Mouse (Mus musculus) thymus, postnatal 36 days (tissue): ENCODE results near the gene Arl4d.
"Not testable (repeated sequence)": the region's sequence is repeated elsewhere in the genome, so short reads cannot be mapped to it uniquely, and the experiment has no call there.

ENCODE experiments used
- DNase-seq, 2 experiments: peaks; one replicate each; pipeline ENCODE4 v3.0.0; 2022; ENCODE audit warnings: mixed read lengths in 2 of 2

Gene Arl4d

DNA sequence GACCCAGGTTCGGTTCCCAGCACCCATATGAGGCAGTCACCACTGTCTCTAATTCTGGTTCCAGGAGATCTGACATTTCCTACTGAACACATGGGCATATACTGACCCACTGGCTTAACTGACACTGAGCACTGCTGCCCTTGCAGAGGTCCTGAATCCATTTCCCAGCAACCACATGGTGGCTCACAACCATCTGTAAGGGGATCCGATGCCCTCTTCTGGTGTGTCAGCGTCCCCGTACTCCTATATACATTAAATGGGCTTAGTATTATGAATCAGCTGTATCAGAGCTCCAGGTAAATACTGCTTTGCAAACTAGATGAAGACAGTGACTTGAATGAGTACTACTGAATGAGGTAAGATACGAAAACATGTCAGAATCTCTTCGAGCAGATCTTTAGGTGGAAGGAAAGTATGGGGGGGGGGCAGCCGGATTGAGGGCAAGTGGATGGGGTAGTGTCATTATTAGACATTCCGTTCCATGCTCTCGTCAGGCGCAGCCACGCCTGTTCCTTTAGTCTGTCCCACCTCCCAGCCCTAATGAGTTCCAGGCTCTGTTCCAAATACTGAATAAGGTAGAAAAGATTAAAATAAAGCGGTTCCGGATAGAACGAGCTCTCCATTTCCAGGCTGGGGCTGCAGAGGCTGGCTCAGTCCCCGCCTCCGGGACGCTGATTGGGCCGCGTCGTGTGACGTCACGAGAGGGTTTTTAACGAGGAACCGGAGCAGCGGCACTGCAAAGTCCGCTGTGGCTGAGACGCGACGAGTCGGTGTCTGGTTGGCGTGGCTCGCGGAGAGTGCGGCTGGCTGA is at the start of gene Arl4d:
Arl4d (plus strand) TSS at position 717 of the 811 bp plus-strand sequence.
- peak; percentile 94 to 95 for DNase-seq

DNA sequence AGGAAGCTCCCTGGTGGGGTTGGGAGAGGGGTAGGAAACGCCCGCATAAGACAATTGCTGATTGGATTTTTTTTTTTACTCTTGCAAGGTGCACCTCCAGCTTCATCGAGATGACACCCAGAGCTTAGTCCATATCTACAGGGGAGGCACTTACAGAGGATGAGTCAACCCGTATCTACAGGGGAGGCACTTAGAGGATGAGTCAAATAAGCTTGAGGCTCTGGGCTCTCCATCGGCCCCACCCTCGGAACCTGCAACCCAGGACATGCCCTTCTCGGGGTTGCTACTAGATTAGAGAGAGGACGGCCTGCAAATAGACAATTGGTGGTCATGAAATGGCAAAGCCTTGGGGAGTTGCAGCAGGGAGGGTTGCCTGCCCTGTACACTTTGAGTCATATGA is 49.2 kb upstream of the Arl4d start:
- no peak for DNase-seq

GRCm38 (mm10) chr11:101616948-101617767 is 48.2 kb upstream of the Arl4d start:
- DNase-seq: no peak

DNA sequence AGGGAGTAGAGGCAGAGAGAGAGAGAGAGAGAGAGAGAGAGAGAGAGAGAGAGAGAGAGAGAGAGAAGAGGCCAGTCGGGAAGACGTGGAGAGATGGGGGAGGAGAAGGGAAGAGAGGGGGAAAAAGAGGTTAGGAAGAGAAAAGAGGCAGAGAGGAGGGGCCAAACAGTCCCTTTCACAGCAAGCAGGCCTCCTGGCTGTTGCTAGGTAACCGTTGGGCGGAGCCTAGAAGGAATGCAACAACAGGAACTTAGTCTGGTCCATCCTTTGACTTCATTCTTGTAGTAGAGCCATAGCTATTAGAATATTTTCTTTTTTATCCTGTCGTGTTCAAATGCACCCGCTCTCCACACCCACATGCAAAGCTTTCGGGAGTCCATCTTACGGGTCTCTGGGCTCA is 47.5 kb upstream of the Arl4d start:
- peak; percentile 31 to 62 for DNase-seq

DNA sequence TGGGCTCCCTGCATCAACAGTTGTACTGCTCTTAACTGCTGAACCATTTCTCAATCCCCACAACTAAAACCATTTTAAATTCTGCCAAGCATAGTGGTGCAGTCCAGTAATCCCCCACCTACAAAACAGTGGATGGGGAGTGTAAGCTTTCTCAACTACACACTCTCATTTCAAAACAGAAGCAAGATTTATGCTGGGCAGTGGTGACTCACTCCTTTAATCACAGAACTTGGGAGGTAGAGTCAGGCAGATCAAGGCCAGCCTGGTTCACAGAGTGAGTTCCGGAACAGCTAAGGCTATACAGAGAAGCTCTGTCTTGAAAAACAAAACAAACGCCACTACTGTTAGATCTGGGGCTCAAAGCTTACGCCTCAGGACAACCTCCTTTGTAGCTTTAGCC is 46.7 kb upstream of the Arl4d start:
- no peak for DNase-seq

GRCm38 (mm10) chr11:101620022-101620655 is 45.2 kb upstream of the Arl4d start:
- not testable (repeated sequence) for DNase-seq

DNA sequence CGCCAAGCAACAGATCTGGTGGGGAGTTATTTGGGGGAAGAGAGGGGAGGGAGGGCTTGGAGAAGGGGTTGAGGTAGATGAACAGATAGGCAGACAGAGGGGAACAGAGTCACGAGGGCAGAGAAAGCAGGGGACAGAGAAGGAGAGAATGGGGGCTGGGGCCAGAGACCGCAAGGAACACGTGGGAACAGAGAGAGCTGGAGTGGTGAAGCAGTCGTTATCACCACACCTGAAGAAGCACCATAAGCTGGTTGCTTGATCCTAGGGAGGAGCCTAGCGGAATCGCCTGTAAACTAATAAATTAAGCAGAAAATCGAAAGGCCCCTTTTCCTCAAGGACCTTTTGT is 38.7 kb upstream of the Arl4d start:
- DNase-seq: no peak

DNA sequence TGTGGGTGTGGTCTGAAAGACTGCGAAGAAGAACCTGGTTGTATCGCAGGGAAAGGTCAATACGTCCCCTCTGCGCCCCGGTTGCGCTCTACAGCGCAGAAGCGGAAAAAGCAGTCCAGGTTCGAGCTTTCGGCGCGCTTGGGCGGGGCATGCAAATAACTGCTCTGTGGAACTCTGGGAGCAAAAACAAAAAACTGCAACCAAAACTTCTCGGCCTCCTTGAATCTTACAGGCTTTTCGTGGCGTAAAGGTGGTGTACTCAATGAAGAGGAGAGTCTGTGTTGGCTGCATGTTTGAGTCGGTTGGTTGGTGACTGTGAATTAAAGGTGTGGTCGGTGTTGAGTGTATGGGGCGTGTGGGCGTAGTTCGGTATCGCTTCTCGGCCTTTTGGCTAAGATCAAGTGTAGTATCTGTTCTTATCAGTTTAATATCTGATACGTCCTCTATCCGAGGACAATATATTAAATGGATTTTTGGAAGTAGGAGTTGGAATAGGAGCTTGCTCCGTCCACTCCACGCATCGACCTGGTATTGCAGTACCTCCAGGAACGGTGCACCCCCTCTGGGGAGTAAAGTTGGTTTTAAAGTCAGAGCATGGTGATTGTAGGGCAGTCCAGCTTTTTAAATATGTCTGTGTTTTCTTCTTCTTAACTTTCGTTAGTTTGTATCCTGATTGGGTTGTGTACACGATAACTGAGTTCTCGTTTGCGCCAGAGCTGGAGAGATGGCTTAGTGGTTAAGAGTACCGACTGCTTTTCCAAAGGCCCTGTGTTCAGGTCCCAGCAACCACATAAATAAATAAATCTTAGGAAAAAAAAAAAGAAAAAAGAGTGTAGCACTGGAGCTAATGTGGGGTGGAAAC is 38.1 kb upstream of the Arl4d start, which contains the start of gene Rdm1:
Rdm1 (plus strand) TSS at position 201 of the 862 bp plus-strand sequence.
- peak; percentile 83 to 87 for DNase-seq

DNA sequence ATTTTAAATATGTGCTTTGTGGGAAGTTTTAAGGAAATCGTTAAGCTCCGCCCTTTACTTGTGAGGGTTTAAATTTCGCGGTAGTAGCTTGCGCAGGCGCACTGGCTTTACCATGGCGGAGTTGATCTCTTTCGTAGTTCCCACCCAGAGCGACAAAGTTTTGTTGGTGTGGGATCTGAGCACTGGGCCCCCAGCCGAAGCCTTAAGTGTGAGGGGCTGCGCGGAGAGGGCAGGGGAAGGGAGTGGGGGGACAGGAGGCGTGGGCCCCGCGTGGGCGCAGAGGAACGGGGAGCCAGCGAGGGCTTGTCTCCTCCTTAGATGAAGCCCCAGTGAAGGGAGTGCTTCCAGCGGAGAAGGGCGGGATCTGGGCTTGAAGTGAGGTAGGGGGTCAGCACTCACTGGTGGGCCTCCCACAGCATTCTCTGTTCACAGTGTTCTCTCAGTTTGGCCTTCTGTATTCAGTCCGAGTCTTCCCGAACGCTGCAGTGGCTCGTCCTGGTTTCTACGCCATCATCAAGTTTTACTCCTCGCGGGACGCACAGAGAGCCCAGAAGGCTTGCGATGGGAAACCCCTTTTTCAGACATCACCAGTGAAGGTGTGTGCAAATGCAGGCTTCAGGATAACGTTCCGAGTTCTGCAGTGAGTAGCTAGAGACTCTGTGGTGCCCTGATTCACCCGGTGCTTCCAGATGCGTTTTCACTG is 37.3 kb upstream of the Arl4d start:
- DNase-seq: peak; percentile 84 to 85

DNA sequence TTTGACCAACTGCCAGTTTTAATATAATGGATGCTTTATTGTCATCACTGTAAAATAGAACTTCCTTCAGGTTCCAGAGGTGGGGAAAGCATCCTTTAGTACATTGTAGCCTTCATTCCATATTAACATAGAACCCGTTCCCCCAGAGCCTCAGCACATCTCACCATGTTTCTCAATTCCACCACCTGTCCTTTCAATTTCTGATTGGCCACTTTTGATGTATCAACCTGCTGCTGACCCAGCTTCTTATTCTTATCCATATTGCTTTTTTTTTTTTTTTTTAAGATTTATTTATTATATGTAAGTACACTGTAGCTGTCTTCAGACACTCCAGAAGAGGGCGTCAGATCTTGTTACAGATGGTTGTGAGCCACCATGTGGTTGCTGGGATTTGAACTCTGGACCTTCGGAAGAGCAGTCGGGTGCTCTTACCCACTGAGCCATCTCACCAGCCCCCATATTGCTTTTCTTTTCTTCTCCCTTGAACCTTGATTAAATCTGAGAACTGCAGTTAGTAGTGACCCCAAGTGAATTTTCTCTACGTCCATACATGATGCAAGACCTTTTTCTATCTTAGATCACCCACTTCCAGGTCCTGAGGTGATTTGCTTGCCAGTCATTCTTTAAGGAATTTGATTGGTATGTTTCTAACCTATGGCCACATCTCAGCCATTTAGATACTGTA is 36.5 kb upstream of the Arl4d start:
- not testable (repeated sequence) for DNase-seq

GRCm38 (mm10) chr11:101635660-101636059 is 29.7 kb upstream of the Arl4d start:
- no peak for DNase-seq

DNA sequence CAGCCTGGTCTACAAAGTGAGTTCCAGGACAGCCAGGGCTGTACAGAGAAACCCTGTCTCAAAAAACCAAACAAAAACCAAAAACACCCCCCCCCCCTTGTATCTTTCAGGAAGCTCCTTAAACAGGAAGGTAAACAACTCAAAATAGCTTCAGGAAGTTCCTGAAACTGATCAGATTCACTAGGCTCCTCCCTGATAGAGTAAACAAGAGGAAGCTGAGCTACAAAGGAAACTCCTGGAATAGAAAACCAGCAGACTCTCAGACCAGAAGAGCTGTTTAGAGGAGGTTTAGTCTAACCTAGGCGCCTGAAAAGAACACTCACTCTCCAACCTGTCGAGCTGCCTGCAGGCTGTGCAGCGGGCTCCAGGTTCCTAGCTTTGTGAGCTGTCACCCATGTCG is 25.6 kb upstream of the Arl4d start:
- no peak for DNase-seq

- DNase-seq: peak; percentile 74 to 77
Observed at GRCm38 (mm10) chr11:101640857-101641709, 24.3 kb upstream of the Arl4d start.

GRCm38 (mm10) chr11:101641710-101642642 is 23.4 kb upstream of the Arl4d start:
- DNase-seq: peak; percentile 14 to 21

DNA sequence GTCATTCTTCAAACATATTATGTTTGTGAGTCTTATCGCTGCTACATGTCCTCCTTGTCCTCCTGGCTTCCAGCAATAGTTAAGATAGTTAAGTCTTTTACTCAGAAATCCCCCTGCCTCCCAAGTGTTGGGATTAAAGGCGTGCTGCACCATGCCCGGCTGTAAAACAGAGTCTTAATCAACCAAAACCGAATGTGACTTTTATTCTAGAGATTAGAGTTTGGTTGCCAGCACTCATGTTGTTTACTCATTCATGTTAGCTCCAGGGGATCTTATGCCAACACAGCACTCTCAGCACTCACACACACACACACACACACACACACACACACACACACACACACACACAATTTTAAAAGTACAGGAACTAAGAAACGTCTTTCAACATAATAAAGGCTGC is 22.4 kb upstream of the Arl4d start:
- DNase-seq: no peak

- no peak for DNase-seq
Observed at GRCm38 (mm10) chr11:101644591-101644990, 20.8 kb upstream of the Arl4d start.

DNA sequence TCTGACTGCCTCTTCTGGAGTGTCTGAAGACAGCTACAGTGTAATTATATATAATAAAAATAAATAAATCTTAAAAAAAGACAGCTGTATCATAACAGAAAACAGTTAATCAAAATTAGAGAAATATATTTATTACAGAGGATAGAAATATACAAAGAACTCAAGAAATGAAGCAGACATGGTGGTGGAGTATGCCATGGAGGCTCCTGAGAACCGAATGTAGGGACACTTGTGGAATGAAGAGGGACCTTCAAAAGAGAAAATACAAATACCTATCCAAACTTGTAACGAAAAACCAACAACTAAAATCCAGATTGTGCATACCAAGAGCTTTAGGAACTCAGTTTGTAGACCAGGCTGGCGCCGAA is 20.3 kb upstream of the Arl4d start:
- DNase-seq: not testable (repeated sequence)

DNA sequence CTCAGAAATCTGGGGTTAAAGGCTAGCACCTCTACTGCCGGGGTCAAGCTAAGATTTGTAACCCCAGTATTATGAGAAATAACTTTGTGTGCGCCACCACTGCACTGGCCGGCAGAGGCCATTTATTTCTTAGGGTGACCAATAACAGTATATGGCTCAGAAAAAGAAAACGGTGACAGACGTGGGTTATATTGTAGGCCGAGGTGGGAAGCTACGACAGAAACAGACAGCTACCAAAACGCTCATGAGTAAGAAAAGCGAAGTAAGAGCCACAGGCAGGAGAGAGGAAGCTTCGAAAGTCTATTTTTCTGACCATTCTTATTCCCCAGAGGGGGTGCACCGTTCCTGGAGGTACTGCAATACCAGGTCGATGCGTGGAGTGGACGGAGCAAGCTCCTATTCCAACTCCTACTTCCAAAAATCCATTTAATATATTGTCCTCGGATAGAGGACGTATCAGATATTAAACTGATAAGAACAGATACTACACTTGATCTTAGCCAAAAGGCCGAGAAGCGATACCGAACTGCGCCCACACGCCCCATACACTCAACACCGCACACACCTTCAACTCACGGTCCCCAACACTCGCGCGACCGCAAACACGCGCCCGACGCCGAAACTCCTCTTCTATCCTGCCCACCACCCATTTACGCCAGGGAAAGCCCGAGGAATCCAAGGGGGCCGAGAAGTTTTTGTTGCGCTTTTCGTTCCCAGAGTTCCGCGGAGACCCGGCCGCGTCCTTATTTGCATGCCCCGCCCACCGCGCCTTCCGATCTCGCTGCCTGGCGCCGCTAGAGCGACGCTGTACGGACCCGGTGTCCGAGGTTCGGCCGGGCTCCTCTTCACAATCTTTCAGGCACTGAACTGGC is 19.7 kb upstream of the Arl4d start:
- DNase-seq: peak; percentile 63 to 65
